Mouse (Mus musculus) ES-E14 (cell line): ENCODE data around the gene Csk. TPM values are rescaled to one million over a fixed set of nuclear protein-coding genes. Genes with fewer than 3 reads are reported as not detected.

Experiments
- DNase-seq: peaks from one replicate; pipeline ENCODE4 v3.0.0-alpha.2; 2013; ENCODE audit warnings: low read depth, low spot score
- H3K27ac ChIP-seq: 2 replicates; pipeline ENCODE4 v1.5.1; 2012; ENCODE audit warnings: low read depth, mild to moderate bottlenecking, low read length, moderate library complexity, mixed read lengths; ENCODE audit not compliant: poor library complexity, insufficient read depth, severe bottlenecking
- H3K36me3 ChIP-seq: 2 replicates; pipeline ENCODE4 v1.6.1; 2012; ENCODE audit warnings: mild to moderate bottlenecking, low read length, moderate library complexity, mixed read lengths; ENCODE audit not compliant: control insufficient read depth, poor library complexity, insufficient read depth, severe bottlenecking
- H3K4me1 ChIP-seq, 2 experiments: fragments of 150-350 bp in 1 of 2; sonication (generic) in 1 of 2; 2 replicates each; pipeline ENCODE4 v1.6.1; 2012; ENCODE audit warnings: low read length in 2 of 2, mild to moderate bottlenecking in 1 of 2, mixed read lengths in 1 of 2; ENCODE audit not compliant: control insufficient read depth in 2 of 2, insufficient read depth in 2 of 2, poor library complexity in 1 of 2
- H3K4me3 ChIP-seq, 2 experiments: fragments of 150-350 bp in 1 of 2; sonication (generic) in 1 of 2; 2 replicates each; pipeline ENCODE4 v1.5.1; 2012; ENCODE audit warnings: low read length in 2 of 2, low read depth in 1 of 2, mild to moderate bottlenecking in 1 of 2, mixed read lengths in 1 of 2; ENCODE audit not compliant: insufficient read depth in 1 of 2, poor library complexity in 1 of 2, severe bottlenecking in 1 of 2
- H3K9ac ChIP-seq: 2 replicates; pipeline ENCODE4 v1.6.1; 2012; ENCODE audit warnings: low read depth, mild to moderate bottlenecking, low read length, mixed read lengths; ENCODE audit not compliant: poor library complexity, insufficient read depth, severe bottlenecking
- H3K9me3 ChIP-seq: fragments of 150-350 bp; sonication (generic); 2 replicates; pipeline ENCODE4 v1.6.1; 2012; ENCODE audit warnings: low read depth, mild to moderate bottlenecking, low read length; ENCODE audit not compliant: control insufficient read depth, insufficient read depth
- CHD2 ChIP-seq: IDR thresholded peaks from 2 replicates; pipeline ENCODE4 v1.6.1; 2014; ENCODE audit warnings: mild to moderate bottlenecking, low read depth, low read length, inconsistent platforms
- HCFC1 ChIP-seq: IDR thresholded peaks from 2 replicates; pipeline ENCODE4 v1.6.1; 2012; ENCODE audit warnings: low read length, inconsistent platforms, borderline replicate concordance; ENCODE audit not compliant: insufficient read depth
- MAFK ChIP-seq: IDR thresholded peaks from 2 replicates; pipeline ENCODE4 v1.6.1; 2014; ENCODE audit warnings: mild to moderate bottlenecking, low read depth, low read length, inconsistent platforms; ENCODE audit not compliant: insufficient read depth
- ZC3H11A ChIP-seq: IDR thresholded peaks from 2 replicates; pipeline ENCODE4 v1.6.1; 2012; ENCODE audit warnings: low read depth, mild to moderate bottlenecking, inconsistent platforms, low read length, borderline replicate concordance
- ZNF384 ChIP-seq: IDR thresholded peaks from 2 replicates; pipeline ENCODE4 v1.6.1; 2012; ENCODE audit warnings: low read depth, low read length, inconsistent platforms
- in situ Hi-C, 2 experiments: fragments of 600-800 bp; cut with MboI; formaldehyde crosslinking; loops; one replicate each; pipeline ENCODE4 v1.15.1; 2025; ENCODE audit warnings: low sequenced_read_pairs in 2 of 2, inconsistent platforms in 1 of 2; ENCODE audit not compliant: unreplicated experiment in 2 of 2
- total RNA-seq: library from RNA; depleted of rRNA; stranded (reverse); fragments of 300-350 nt; gene quantifications from 2 replicates; pipeline ENCODE4 v1.2.3, GENCODE M21; 2012

Csk gene
- total RNA-seq, 1 experiment: 32.2 TPM

GRCm38 (mm10) chr9:57618854-57619253 is 34.6 kb downstream of the Csk start:
- no peak for DNase-seq
- no peak overlapping the region for H3K27ac ChIP-seq
- in situ Hi-C loops: no loop called here
- no peaks in the 10 kb centered on the region for H3K36me3 ChIP-seq
- TF ChIP-seq MAFK: no peak
- no peak for TF ChIP-seq ZC3H11A
- no peak for TF ChIP-seq HCFC1
- TF ChIP-seq CHD2: no peak
- no peak for TF ChIP-seq ZNF384
- no peaks in the 10 kb centered on the region for H3K9me3 ChIP-seq
- no peak overlapping the region for H3K9ac ChIP-seq
- no peaks in the 10 kb centered on the region for H3K4me1 ChIP-seq
- no peak overlapping the region for H3K4me3 ChIP-seq

GRCm38 (mm10) chr9:57617556-57618169 is 35.8 kb downstream of the Csk start:
- no peak for TF ChIP-seq ZNF384
- Histone ChIP-seq H3K9me3 (no peaks in the 10 kb centered on the region), H3K4me3 (no peak overlapping the region), H3K27ac (no peak overlapping the region), H3K4me1 (no peaks in the 10 kb centered on the region), H3K36me3 (no peaks in the 10 kb centered on the region), H3K9ac (no peak overlapping the region)
- in situ Hi-C loops: no loop called here
- no peak for DNase-seq

DNA sequence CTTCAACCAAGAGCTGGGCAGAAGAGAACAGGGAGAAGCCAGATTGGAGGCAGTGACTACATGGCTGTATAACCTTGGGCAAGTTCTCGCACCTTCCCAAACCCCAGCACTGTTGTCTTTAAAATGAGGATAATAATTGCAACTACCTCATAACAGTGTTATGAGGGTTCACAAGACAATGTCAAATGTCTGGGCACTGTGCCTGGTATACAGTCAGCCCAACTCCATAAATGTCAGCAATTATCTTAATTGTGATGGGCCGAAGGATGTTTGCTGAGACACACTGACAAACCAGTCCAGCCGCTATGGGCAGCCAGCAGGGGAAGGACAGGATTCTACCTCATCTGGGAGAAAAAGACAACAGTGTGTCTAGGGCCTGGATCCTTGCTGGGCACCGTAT is 38.6 kb downstream of the Csk start:
- Histone ChIP-seq H3K4me3 (no peak overlapping the region), H3K27ac (no peak overlapping the region), H3K36me3 (no peaks in the 10 kb centered on the region), H3K4me1 (no peaks in the 10 kb centered on the region), H3K9ac (no peak overlapping the region), H3K9me3 (no peaks in the 10 kb centered on the region)
- in situ Hi-C loops: no loop called here
- no peak for DNase-seq
- no peak for TF ChIP-seq CHD2

- no peak overlapping the region for H3K9ac ChIP-seq
- no peak overlapping the region for H3K4me3 ChIP-seq
- DNase-seq: no peak
- H3K4me1 ChIP-seq: no peaks in the 10 kb centered on the region
- in situ Hi-C loops: no loop called here
- no peaks in the 10 kb centered on the region for H3K36me3 ChIP-seq
- TF ChIP-seq MAFK: no peak
- TF ChIP-seq ZC3H11A: no peak
- TF ChIP-seq ZNF384: no peak
- TF ChIP-seq CHD2: no peak
- TF ChIP-seq HCFC1: no peak
- no peak overlapping the region for H3K27ac ChIP-seq
- no peaks in the 10 kb centered on the region for H3K9me3 ChIP-seq
Measured at GRCm38 (mm10) chr9:57613975-57614374, 39.5 kb downstream of the Csk start.

DNA sequence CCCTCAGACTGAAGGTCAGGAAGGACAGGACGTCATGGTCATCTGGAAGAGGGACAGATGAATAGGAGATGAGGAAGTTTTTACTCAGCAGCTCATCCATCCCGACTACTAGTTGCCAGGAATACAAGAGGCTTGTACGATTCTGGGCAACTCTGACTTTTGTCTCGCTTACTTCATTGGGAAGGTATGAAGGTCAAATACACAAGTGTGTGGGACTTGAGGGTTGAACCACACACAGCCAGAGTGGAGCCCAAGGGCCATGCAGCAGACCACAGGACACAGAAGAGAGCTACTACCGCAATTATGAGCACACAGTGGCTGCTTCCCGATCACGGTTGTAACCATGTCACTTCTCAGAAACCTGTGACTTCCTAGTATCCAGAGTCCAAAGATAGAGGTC is 40.8 kb downstream of the Csk start:
- DNase-seq: no peak
- in situ Hi-C loops: no loop called here
- no peak overlapping the region for H3K4me3 ChIP-seq
- no peaks in the 10 kb centered on the region for H3K4me1 ChIP-seq
- no peaks in the 10 kb centered on the region for H3K9me3 ChIP-seq
- no peak overlapping the region for H3K9ac ChIP-seq
- H3K27ac ChIP-seq: no peak overlapping the region
- H3K36me3 ChIP-seq: no peaks in the 10 kb centered on the region
- no peak for TF ChIP-seq MAFK
- TF ChIP-seq ZC3H11A: no peak
- no peak for TF ChIP-seq ZNF384
- TF ChIP-seq CHD2: no peak
